Mouse (Mus musculus): ENCODE results near the gene Adprhl1. TPM values are rescaled to one million over a fixed set of nuclear protein-coding genes. Genes with fewer than 3 reads are reported as not detected.

The Adprhl1 gene
- 0.29 and 0.40 TPM in 2 replicates for polyA plus RNA-seq (2015; fragmentation: Nextera tagmentation; extraction: Ambion mirVana)

DNA sequence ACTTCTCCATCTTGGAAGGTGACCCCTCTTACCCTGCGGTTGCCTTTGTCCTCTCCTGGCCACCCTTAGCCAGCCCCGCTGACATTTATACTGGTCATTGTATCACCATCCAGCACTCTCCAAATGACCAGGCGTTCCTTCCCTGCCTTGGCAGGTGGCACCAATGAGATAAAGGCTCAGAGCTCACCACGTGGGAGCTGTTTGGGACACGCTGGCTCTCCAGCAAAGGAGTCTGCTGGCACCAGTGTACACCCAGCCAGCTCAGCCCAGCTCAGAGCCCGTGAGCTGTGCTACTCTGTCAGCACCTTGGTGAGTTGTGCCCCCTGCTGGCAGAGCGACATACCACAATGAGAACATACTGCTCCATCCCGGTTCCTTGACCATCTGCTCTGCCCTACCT is at the start of gene Adprhl1:
Adprhl1 (minus strand) TSS at position 144 of the 400 bp plus-strand sequence.
- H3K4me3 ChIP-seq (ENCODE audit: low read length): no peak within 1 kb of the TSS
- H3K9ac ChIP-seq (ENCODE audit: low read depth, low read length): no peak within 1 kb of the TSS
- H3K4me1 ChIP-seq (ENCODE audit: control insufficient read depth, insufficient read depth, low read length): peaks cover 8% of the 10 kb centered on the region
- peak; percentile 62 for ATAC-seq
- no peak within 1 kb of the TSS for H3K4me2 ChIP-seq (ENCODE audit: low read depth, low read length)
- WGBS: 33% methylated on average over 8 of the region's 8 CpGs
- H3K27ac ChIP-seq (ENCODE audit: low read length): no peak within 1 kb of the TSS
- H3K9me3 ChIP-seq (ENCODE audit: control insufficient read depth, low read length): no peaks in the 10 kb centered on the region
- H3K36me3 ChIP-seq (ENCODE audit: control insufficient read depth, insufficient read depth, low read length): no peaks in the 10 kb centered on the region
- no peaks in the 10 kb centered on the region for H3K27me3 ChIP-seq (replicated peaks; ENCODE audit: control insufficient read depth, insufficient read depth, low read length)

DNA sequence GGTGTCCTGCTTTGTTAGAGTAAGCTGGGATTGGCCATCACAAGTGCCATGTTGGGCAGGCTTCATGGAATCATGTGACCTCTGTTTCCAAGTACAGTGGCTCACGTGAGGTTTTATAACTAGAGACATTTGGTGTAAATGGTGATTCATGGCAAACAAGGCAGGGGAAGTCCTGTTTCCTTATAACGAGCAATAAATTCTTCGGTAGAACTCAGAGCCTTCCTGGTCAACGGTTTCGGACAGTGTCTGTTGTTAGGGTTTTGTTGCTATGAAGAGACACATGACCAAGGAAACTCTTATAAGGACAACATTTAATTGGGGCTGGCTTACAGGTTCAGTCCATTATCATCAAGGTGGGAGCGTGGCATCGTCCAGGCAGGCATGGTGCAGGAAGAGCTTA is 47.1 kb upstream of the Adprhl1 start:
- no peak overlapping the region for H3K4me2 ChIP-seq (ENCODE audit: low read depth, low read length)
- no peaks in the 10 kb centered on the region for H3K4me1 ChIP-seq (ENCODE audit: control insufficient read depth, insufficient read depth, low read length)
- WGBS: 84% methylated on average over 7 of the region's 7 CpGs
- H3K27ac ChIP-seq (ENCODE audit: low read length): no peak overlapping the region
- no peak overlapping the region for H3K9ac ChIP-seq (ENCODE audit: low read depth, low read length)
- no peak for ATAC-seq
- no peaks in the 10 kb centered on the region for H3K27me3 ChIP-seq (replicated peaks; ENCODE audit: control insufficient read depth, insufficient read depth, low read length)
- no peak overlapping the region for H3K4me3 ChIP-seq (ENCODE audit: low read length)
- no peaks in the 10 kb centered on the region for H3K9me3 ChIP-seq (ENCODE audit: control insufficient read depth, low read length)
- H3K36me3 ChIP-seq (ENCODE audit: control insufficient read depth, insufficient read depth, low read length): peaks cover 19% of the 10 kb centered on the region

DNA sequence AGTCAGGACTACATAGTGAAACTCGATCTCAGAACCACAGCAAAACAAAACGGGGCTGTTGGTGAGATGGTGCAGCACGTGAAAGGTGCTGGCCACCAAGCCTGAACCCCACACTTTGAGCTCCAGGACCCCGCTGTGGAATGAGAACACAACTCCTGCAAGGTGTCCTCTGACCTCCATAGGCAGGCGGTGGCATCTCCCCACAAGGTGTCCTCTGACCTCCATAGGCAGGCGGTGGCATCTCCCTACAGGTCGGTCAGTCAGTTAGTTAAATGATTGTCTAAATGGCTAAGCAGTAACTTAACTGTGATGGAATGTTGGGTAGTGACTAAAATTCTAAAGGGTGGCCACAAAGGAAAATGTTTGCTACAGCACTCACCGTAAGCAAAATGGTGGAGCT is 45.6 kb upstream of the Adprhl1 start:
- 93% methylated on average over 8 of the region's 8 CpGs for WGBS
- ATAC-seq: no peak

DNA sequence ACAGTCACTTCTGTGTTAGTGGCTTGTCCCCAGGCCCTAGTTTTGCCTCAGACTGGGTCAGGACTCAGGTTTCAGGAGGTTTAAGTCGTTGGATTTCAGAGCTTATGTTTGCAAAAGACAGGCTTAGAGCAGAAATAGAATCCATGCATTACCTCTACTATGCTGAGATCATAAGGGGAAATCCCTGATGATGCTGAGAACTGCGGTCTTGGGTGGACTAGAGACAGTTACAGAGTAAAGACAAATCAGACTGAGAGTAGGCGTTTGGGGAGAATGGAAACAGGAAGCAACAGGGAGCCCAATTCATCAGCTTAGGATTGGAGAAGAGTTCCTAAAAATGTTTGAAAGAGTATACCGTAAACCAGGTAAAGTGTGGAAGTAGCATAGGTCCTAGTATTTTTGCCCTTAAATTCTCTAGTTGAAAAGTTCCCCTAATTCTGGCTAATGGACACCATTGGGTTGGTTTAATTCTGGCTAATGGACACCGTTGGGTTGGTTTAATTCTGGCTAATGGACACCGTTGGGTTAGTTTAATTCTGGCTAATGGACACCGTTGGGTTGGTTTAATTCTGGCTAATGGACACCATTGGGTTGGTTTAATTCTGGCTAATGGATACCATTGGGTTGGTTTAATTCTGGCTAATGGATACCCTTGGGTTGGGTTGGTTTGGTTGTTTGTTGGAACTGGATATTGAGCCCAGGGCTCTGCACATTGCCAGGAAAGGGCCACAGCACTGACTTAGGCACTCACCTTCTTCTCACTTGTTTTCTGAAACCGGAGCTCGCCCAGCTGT is 39.9 kb upstream of the Adprhl1 start:
- Histone ChIP-seq H3K4me1 (ENCODE audit: control insufficient read depth, insufficient read depth, low read length) (no peaks in the 10 kb centered on the region), H3K4me3 (ENCODE audit: low read length) (no peak overlapping the region), H3K4me2 (ENCODE audit: low read depth, low read length) (no peak overlapping the region), H3K36me3 (ENCODE audit: control insufficient read depth, insufficient read depth, low read length) (peaks cover 7% of the 10 kb centered on the region), H3K27ac (ENCODE audit: low read length) (no peak overlapping the region), H3K9ac (ENCODE audit: low read depth, low read length) (no peak overlapping the region), H3K27me3 (replicated peaks; ENCODE audit: control insufficient read depth, insufficient read depth, low read length) (no peaks in the 10 kb centered on the region), H3K9me3 (ENCODE audit: control insufficient read depth, low read length) (no peaks in the 10 kb centered on the region)
- 93% methylated on average over 9 of the region's 9 CpGs for WGBS
- ATAC-seq: no peak

More for the DNA sequence above, 45.6 kb upstream of the Adprhl1 start:
- no peaks in the 10 kb centered on the region for H3K9me3 ChIP-seq (ENCODE audit: control insufficient read depth, low read length)
- H3K36me3 ChIP-seq (ENCODE audit: control insufficient read depth, insufficient read depth, low read length): peaks cover 19% of the 10 kb centered on the region
- H3K27me3 ChIP-seq (replicated peaks; ENCODE audit: control insufficient read depth, insufficient read depth, low read length): no peaks in the 10 kb centered on the region
- H3K27ac ChIP-seq (ENCODE audit: low read length): no peak overlapping the region
- H3K4me1 ChIP-seq (ENCODE audit: control insufficient read depth, insufficient read depth, low read length): no peaks in the 10 kb centered on the region
- no peak overlapping the region for H3K4me2 ChIP-seq (ENCODE audit: low read depth, low read length)
- no peak overlapping the region for H3K9ac ChIP-seq (ENCODE audit: low read depth, low read length)
- no peak overlapping the region for H3K4me3 ChIP-seq (ENCODE audit: low read length)

DNA sequence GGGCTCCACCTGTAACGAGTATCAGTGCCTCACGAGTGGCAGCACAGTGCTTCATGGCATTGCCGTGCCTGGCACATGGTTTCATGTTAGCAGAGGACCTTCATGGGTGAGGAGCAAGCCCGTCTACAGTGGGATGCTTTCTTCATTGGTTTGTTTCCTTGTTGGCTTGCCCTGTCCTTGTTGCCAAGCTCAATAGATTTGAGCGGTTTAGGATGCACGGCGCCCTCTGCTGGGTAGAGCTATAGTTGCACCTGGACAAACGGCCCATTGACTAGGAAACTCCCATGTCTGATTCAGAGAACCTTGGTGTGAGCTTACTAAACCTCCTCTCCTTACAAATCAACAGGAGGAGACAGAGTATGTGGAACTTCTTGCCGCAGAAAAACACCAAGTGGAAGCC is 38.4 kb upstream of the Adprhl1 start:
- no peaks in the 10 kb centered on the region for H3K27me3 ChIP-seq (replicated peaks; ENCODE audit: control insufficient read depth, insufficient read depth, low read length)
- no peaks in the 10 kb centered on the region for H3K9me3 ChIP-seq (ENCODE audit: control insufficient read depth, low read length)
- WGBS: 28% methylated on average over 9 of the region's 9 CpGs
- ATAC-seq: no peak
- no peak overlapping the region for H3K4me3 ChIP-seq (ENCODE audit: low read length)
- no peak overlapping the region for H3K27ac ChIP-seq (ENCODE audit: low read length)
- no peak overlapping the region for H3K9ac ChIP-seq (ENCODE audit: low read depth, low read length)
- H3K4me1 ChIP-seq (ENCODE audit: control insufficient read depth, insufficient read depth, low read length): no peaks in the 10 kb centered on the region
- no peak overlapping the region for H3K4me2 ChIP-seq (ENCODE audit: low read depth, low read length)
- H3K36me3 ChIP-seq (ENCODE audit: control insufficient read depth, insufficient read depth, low read length): peaks cover 6% of the 10 kb centered on the region

DNA sequence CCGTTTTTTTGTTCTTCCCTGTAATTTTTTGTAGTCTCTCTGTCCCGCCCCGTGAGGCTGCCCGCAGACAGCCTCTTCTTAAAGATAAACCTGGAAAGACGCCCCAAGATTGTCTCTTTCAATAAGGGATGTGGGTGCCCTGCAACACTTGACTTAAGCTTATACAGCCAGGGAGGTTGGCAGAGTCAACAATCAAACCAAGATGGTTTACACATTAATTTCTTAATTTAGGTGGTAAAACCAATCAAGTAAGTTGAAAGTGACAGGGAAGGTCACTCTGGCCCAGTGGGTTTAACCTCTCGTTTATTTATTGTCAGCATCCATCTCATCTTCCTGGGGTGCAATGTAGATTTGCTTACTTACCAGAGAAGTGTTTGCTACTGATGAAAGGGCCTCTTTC is 34.7 kb upstream of the Adprhl1 start:
- no peak overlapping the region for H3K27ac ChIP-seq (ENCODE audit: low read length)
- no peak for ATAC-seq
- 4% methylated on average over 6 of the region's 6 CpGs for WGBS
- H3K4me1 ChIP-seq (ENCODE audit: control insufficient read depth, insufficient read depth, low read length): peaks cover 3% of the 10 kb centered on the region; the same call in 1 of the 2 replicates
- peak overlapping the region; percentile 88 for H3K9ac ChIP-seq (ENCODE audit: low read depth, low read length)
- no peaks in the 10 kb centered on the region for H3K36me3 ChIP-seq (ENCODE audit: control insufficient read depth, insufficient read depth, low read length)
- peak overlapping the region; percentile 80 for H3K4me3 ChIP-seq (ENCODE audit: low read length)
- H3K9me3 ChIP-seq (ENCODE audit: control insufficient read depth, low read length): no peaks in the 10 kb centered on the region
- H3K4me2 ChIP-seq (ENCODE audit: low read depth, low read length): peak overlapping the region; percentile 72
- H3K27me3 ChIP-seq (replicated peaks; ENCODE audit: control insufficient read depth, insufficient read depth, low read length): no peaks in the 10 kb centered on the region

DNA sequence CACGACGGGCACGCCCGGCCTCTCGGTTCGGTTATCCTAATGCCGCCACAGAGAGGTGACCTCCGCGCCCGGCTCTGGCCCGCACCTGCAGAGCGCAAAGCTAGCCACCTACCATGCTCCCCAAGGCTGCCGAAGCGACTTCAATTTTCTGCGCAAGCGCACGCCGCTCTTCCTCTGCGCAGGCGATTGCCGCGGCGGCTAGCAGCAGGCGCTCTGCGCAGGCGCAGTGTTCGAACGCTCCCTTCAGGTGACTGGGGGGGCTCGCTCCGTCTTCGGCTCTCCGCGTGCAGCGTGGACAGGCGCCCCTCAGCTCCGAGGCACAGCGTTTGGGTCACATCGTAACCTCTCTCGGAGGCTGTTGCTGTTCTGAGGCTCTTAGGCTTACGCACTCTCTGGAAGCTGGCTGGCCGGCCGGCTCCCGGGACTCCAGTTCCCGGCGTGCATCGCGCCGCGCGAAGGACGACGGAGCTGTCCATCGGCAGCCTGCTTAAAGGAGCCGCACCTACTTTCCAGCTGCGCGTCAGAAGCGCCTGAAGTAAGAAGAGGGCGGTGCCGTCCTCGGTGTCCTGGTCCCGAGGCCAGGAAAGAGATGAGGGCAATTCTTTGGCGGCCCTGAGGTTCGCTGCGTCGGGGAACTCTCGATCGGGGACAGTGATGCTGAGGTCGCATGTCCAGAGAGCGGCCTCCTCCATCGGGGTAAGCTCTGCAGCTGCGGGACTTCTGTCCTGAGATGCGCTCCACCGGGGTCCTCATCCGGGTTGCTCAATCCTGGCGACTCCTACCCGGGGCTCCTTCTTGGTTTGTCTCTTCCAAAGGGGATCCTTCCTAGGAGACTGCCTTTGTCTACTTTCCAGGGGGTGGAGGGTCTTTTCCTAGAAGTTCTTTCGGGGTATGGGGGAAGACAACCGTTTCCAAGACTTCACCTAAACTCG is 34.0 kb upstream of the Adprhl1 start, which contains the start of the genes Dcun1d2 and Tmco3:
Dcun1d2 (minus strand) TSS at position 440 of the 932 bp plus-strand sequence.
Tmco3 (plus strand) TSS at position 499 of the 932 bp plus-strand sequence.
- WGBS: under 1% methylated on average over 79 of the region's 79 CpGs
- peak; percentile 96 for ATAC-seq
- Histone ChIP-seq H3K4me1 (ENCODE audit: control insufficient read depth, insufficient read depth, low read length) (peaks cover 3% of the 10 kb centered on the region; the same call in 1 of the 2 replicates), H3K4me2 (ENCODE audit: low read depth, low read length) (peak within 1 kb of the TSS; percentile 72), H3K27me3 (replicated peaks; ENCODE audit: control insufficient read depth, insufficient read depth, low read length) (no peaks in the 10 kb centered on the region), H3K9ac (ENCODE audit: low read depth, low read length) (peak within 1 kb of the TSS; percentile 88), H3K36me3 (ENCODE audit: control insufficient read depth, insufficient read depth, low read length) (no peaks in the 10 kb centered on the region), H3K9me3 (ENCODE audit: control insufficient read depth, low read length) (no peaks in the 10 kb centered on the region), H3K27ac (ENCODE audit: low read length) (peak within 1 kb of the TSS; percentile 96), H3K4me3 (ENCODE audit: low read length) (peak within 1 kb of the TSS; percentile 80)

DNA sequence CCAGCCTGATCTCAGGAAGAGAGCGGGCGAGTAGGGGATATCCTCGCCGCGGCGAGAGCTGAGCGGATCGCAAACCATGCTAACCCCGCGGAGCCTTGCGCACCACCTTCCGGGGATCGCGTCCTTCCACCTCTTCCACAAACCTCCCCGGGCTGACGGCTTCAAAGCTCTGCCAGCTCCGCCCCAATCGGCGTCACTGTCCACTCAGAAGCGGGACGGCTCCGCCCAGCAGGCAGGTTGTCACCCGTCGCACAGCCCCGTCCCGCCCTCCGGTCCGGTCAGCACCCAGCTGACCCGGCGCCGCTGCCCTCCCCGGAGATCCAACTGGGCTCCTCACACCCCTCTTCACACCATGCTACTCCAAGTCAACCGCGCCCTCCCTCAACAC is 33.3 kb upstream of the Adprhl1 start:
- peak overlapping the region; percentile 80 for H3K4me3 ChIP-seq (ENCODE audit: low read length)
- peak overlapping the region; percentile 66 for H3K4me2 ChIP-seq (ENCODE audit: low read depth, low read length)
- no peaks in the 10 kb centered on the region for H3K36me3 ChIP-seq (ENCODE audit: control insufficient read depth, insufficient read depth, low read length)
- under 1% methylated on average over 34 of the region's 34 CpGs for WGBS
- peak; percentile 90 for ATAC-seq
- peak overlapping the region; percentile 96 for H3K27ac ChIP-seq (ENCODE audit: low read length)
- no peaks in the 10 kb centered on the region for H3K9me3 ChIP-seq (ENCODE audit: control insufficient read depth, low read length)
- H3K9ac ChIP-seq (ENCODE audit: low read depth, low read length): peak overlapping the region; percentile 88
- peaks cover 3% of the 10 kb centered on the region; the same call in 1 of the 2 replicates for H3K4me1 ChIP-seq (ENCODE audit: control insufficient read depth, insufficient read depth, low read length)
- H3K27me3 ChIP-seq (replicated peaks; ENCODE audit: control insufficient read depth, insufficient read depth, low read length): no peaks in the 10 kb centered on the region

DNA sequence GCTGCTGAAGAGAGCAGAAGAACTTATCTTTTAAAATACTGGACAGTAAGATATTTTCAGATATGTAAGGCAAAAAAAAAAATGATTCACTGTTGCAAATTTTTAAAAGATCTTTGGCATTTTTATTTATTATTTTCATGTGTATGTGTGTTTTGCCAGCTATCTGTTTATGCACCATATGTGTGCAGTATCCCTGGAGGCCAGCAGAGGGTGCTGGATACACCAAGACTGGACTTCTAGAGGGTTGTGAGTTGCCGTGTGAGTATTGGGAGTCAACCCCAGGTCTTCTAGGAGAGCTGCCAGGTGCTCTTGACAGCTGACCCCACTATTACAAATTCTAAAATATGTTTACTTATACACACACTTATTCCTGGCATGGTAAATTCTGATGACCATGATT is 29.2 kb upstream of the Adprhl1 start:
- Histone ChIP-seq H3K27me3 (replicated peaks; ENCODE audit: control insufficient read depth, insufficient read depth, low read length) (no peaks in the 10 kb centered on the region), H3K4me3 (ENCODE audit: low read length) (no peak overlapping the region), H3K27ac (ENCODE audit: low read length) (no peak overlapping the region), H3K36me3 (ENCODE audit: control insufficient read depth, insufficient read depth, low read length) (no peaks in the 10 kb centered on the region), H3K4me2 (ENCODE audit: low read depth, low read length) (no peak overlapping the region), H3K9me3 (ENCODE audit: control insufficient read depth, low read length) (no peaks in the 10 kb centered on the region), H3K4me1 (ENCODE audit: control insufficient read depth, insufficient read depth, low read length) (peaks cover 3% of the 10 kb centered on the region; the same call in 1 of the 2 replicates), H3K9ac (ENCODE audit: low read depth, low read length) (no peak overlapping the region)
- no peak for ATAC-seq
- WGBS: 69% methylated on average over 1 of the region's 1 CpGs
